Mouse (Mus musculus) limb, embryonic 14.5 days (tissue): ENCODE data around the gene Pcgf5. TPM values are rescaled to one million over a fixed set of nuclear protein-coding genes. Genes with fewer than 3 reads are reported as not detected.
A peak's percentile ranks its signal among the peaks of the same experiment; 100 is the strongest.

Experiments
- ATAC-seq: fragments of 200-750 bp; cut with Nextera tagmentation; 2 replicates; pipeline ENCODE4 v1.8.0; 2017; ENCODE audit warnings: low read depth, moderate number of reproducible peaks, moderate TSS enrichment; ENCODE audit not compliant: low FRiP score
- DNase-seq: peaks from one replicate; pipeline ENCODE4 v3.0.0-alpha.2; 2015; ENCODE audit warnings: low spot score
- H3K27ac ChIP-seq: fragments of 300-500 bp; sonication (generic); replicated peaks from 2 replicates; pipeline ENCODE4 v1.5.1; 2014; ENCODE audit warnings: low read depth, mild to moderate bottlenecking, low read length, moderate library complexity, mixed read lengths
- H3K27me3 ChIP-seq: fragments of 300-500 bp; sonication (generic); 2 replicates; pipeline ENCODE4 v1.6.1; 2014; ENCODE audit warnings: low read length, mixed read lengths; ENCODE audit not compliant: control insufficient read depth, insufficient read depth
- H3K36me3 ChIP-seq: fragments of 300-500 bp; sonication (generic); 2 replicates; pipeline ENCODE4 v1.6.1; 2014; ENCODE audit warnings: mild to moderate bottlenecking, low read length, moderate library complexity, mixed read lengths; ENCODE audit not compliant: control insufficient read depth, insufficient read depth
- H3K4me1 ChIP-seq: fragments of 300-500 bp; sonication (generic); 2 replicates; pipeline ENCODE4 v1.6.1; 2014; ENCODE audit warnings: antibody characterized with exemption, low read length, mixed read lengths; ENCODE audit not compliant: control insufficient read depth, insufficient read depth
- H3K4me2 ChIP-seq: fragments of 300-500 bp; sonication (generic); replicated peaks from 2 replicates; pipeline ENCODE4 v1.6.1; 2014; ENCODE audit warnings: low read depth, mild to moderate bottlenecking, low read length, moderate library complexity; ENCODE audit not compliant: severe bottlenecking
- H3K4me3 ChIP-seq: fragments of 300-500 bp; sonication (generic); replicated peaks from 2 replicates; pipeline ENCODE4 v1.5.1; 2014; ENCODE audit warnings: low read length
- H3K9ac ChIP-seq: fragments of 300-500 bp; sonication (generic); 2 replicates; pipeline ENCODE4 v1.6.1; 2014; ENCODE audit warnings: mild to moderate bottlenecking, low read depth, low read length, moderate library complexity; ENCODE audit not compliant: severe bottlenecking
- H3K9me3 ChIP-seq: fragments of 300-500 bp; sonication (generic); 2 replicates; pipeline ENCODE4 v1.6.1; 2016; ENCODE audit warnings: low read length; ENCODE audit not compliant: control insufficient read depth
- POLR2A ChIP-seq: fragments of 200-500 bp; IDR thresholded peaks from 2 replicates; pipeline ENCODE4 v1.8.0; 2012; ENCODE audit warnings: inconsistent platforms, mild to moderate bottlenecking, moderate library complexity, borderline replicate concordance; ENCODE audit not compliant: insufficient read depth, insufficient read length; ENCODE audit errors: extremely low read depth
- WGBS: fragments of 180-500 bp; shearing (Covaris S2); extraction: QIAGEN DNeasy Blood & Tissue Kit; methylation state at CpG from one replicate; pipeline ENCODE4 v1.1.7; 2014; 5-methylcytosine and 5-hydroxymethylcytosine counted together
- polyA plus RNA-seq, 2 experiments: library from polyadenylated mRNA; depleted of rRNA in 1 of 2; stranded (reverse) in 1 of 2; unstranded in 1 of 2; fragments of >200 nt; fragmentation: Nextera tagmentation in 1 of 2; extraction: Ambion mirVana in 1 of 2; gene quantifications; 2 replicates each; pipeline versions ENCODE4 v1.2.1 to v1.2.3; 2012 to 2014

Pcgf5 gene
- polyA plus RNA-seq, 2 experiments, result 3.6 to 6.0 TPM

GRCm38 (mm10) chr19:36409861-36410392 lies 61.8 kb downstream of the Pcgf5 start:
- TF ChIP-seq POLR2A, result no peak
- peak overlapping the region; percentile 54 for H3K9ac ChIP-seq
- H3K27ac ChIP-seq, result no peak overlapping the region
- ATAC-seq (no peak; the same call in 1 of the 2 replicates), DNase-seq (no peak)
- no peaks in the 10 kb centered on the region for H3K4me1 ChIP-seq
- no peaks in the 10 kb centered on the region for H3K9me3 ChIP-seq
- WGBS, result 0% methylated on average over 29 of the region's 82 CpGs
- peak overlapping the region; percentile 62 for H3K4me3 ChIP-seq
- H3K36me3 ChIP-seq, result no peaks in the 10 kb centered on the region
- H3K4me2 ChIP-seq, result peak overlapping the region; percentile 74
- peaks cover 18% of the 10 kb centered on the region for H3K27me3 ChIP-seq

DNA sequence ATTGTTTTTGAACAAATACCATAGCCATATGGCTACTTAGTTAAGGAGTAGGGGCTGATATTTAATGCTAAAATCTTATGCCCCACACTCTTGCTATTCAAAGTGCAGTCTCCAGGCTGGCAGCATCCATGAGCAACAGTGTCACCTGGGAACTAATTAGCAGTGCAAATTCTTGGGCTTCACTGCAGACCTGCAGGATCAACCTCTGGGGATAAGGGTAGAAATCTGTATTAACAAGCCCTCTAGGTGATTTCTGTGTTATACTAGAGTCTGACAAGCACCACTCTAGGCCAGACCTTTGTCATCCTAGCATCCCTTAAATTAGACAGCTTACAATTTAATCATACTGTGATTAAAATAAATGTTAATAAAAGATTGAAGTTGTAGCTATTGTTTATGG lies 71.8 kb downstream of the Pcgf5 start:
- no peaks in the 10 kb centered on the region for H3K4me1 ChIP-seq
- H3K27ac ChIP-seq, result no peak overlapping the region
- ATAC-seq (no peak), DNase-seq (no peak)
- no peak overlapping the region for H3K4me3 ChIP-seq
- no peak overlapping the region for H3K4me2 ChIP-seq
- no peaks in the 10 kb centered on the region for H3K9me3 ChIP-seq
- H3K27me3 ChIP-seq, result no peaks in the 10 kb centered on the region
- no peak overlapping the region for H3K9ac ChIP-seq
- TF ChIP-seq POLR2A, result no peak
- H3K36me3 ChIP-seq, result no peaks in the 10 kb centered on the region

- WGBS, result 91% methylated on average over 7 of the region's 7 CpGs
- no peaks in the 10 kb centered on the region for H3K36me3 ChIP-seq
- no peak overlapping the region for H3K27ac ChIP-seq
- no peak overlapping the region for H3K4me3 ChIP-seq
- no peaks in the 10 kb centered on the region for H3K4me1 ChIP-seq
- DNase-seq (no peak), ATAC-seq (no peak)
- H3K27me3 ChIP-seq, result no peaks in the 10 kb centered on the region
- no peaks in the 10 kb centered on the region for H3K9me3 ChIP-seq
- H3K4me2 ChIP-seq, result no peak overlapping the region
- TF ChIP-seq POLR2A, result no peak
- no peak overlapping the region for H3K9ac ChIP-seq
Observed at GRCm38 (mm10) chr19:36427195-36427876, 79.2 kb downstream of the Pcgf5 start.

- Histone ChIP-seq H3K4me2 (no peak overlapping the region), H3K27me3 (no peaks in the 10 kb centered on the region), H3K9ac (no peak overlapping the region), H3K9me3 (no peaks in the 10 kb centered on the region), H3K36me3 (no peaks in the 10 kb centered on the region), H3K4me3 (no peak overlapping the region), H3K27ac (no peak overlapping the region), H3K4me1 (no peaks in the 10 kb centered on the region)
- ATAC-seq (no peak), DNase-seq (no peak)
- 93% methylated on average over 4 of the region's 4 CpGs for WGBS
- TF ChIP-seq POLR2A, result no peak
Observed at GRCm38 (mm10) chr19:36428116-36428515, 80.0 kb downstream of the Pcgf5 start.

DNA sequence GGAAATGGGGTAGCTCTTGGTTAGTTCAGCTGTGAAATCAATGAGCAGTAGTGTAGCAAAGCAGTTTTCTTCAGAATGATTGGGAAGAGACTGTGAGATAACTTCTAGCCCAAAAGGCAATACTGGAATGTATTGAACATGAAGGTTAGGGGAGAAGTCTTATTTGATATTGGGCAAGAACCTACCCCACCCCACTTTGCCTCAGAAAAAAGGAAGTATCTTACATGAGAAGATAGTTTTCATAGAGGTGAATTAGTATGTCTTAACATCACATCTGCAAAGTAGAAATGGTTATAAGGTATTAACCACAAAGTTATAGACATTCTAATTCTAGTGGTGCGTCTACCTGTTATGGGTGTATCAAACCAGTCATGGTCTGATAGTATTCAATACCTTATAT lies 81.2 kb downstream of the Pcgf5 start:
- no peaks in the 10 kb centered on the region for H3K27me3 ChIP-seq
- DNase-seq (no peak), ATAC-seq (no peak)
- no peak overlapping the region for H3K4me2 ChIP-seq
- H3K9ac ChIP-seq, result no peak overlapping the region
- H3K9me3 ChIP-seq, result no peaks in the 10 kb centered on the region
- H3K4me3 ChIP-seq, result no peak overlapping the region
- WGBS, result 97% methylated on average over 1 of the region's 1 CpGs
- no peaks in the 10 kb centered on the region for H3K36me3 ChIP-seq
- H3K4me1 ChIP-seq, result no peaks in the 10 kb centered on the region
- TF ChIP-seq POLR2A, result no peak
- no peak overlapping the region for H3K27ac ChIP-seq
